Mouse (Mus musculus) heart, postnatal 10 days (tissue): Measurements from ENCODE around the gene Urb2. TPM values are rescaled to one million over a fixed set of nuclear protein-coding genes. Genes with fewer than 3 reads are reported as not detected.

Experiments
- DNase-seq, 2 experiments: peaks; one replicate each; pipeline ENCODE4 v3.0.0; 2021
- intact Hi-C: fragments of 180-260 bp; cut with DNase I; formaldehyde crosslinking; loops from one replicate; pipeline ENCODE4 v1.15.1; 2025
- total RNA-seq, 2 experiments: library from RNA; stranded (reverse); gene quantifications; 2 replicates each; pipeline ENCODE4 v1.2.3; 2021

Gene Urb2
- 1 to 10 TPM; 7.0 to 8.6 TPM for total RNA-seq

- DNase-seq, result peak; percentile 95 to 97
- intact Hi-C loops, result loop anchor here (2.0 kb wide), 2 partner anchors 39 to 73 kb away; partner anchors contain the start of genes Abcb10 and Nup133
Observed at GRCm38 (mm10) chr8:124021237-124022227, at the start of gene Urb2, which contains the start of gene Taf5l. Gene Urb2, plus strand, starts transcription at chr8:124021508. Gene Taf5l, minus strand, starts transcription at chr8:124021397.

- intact Hi-C loops, result no loop called here
- DNase-seq, result no peak
Observed at GRCm38 (mm10) chr8:123973495-123973894, 47.8 kb upstream of the Urb2 start.

GRCm38 (mm10) chr8:123977499-123977898 is 43.8 kb upstream of the Urb2 start:
- no peak for DNase-seq
- intact Hi-C loops, result no loop called here

- intact Hi-C loops, result no loop called here
- DNase-seq, result peak; percentile 73 to 79
Observed at GRCm38 (mm10) chr8:123978166-123978838, 43.0 kb upstream of the Urb2 start.

- DNase-seq, result no peak
- intact Hi-C loops, result no loop called here
Observed at GRCm38 (mm10) chr8:123978926-123979325, 42.4 kb upstream of the Urb2 start.

GRCm38 (mm10) chr8:123980239-123980638 is 41.1 kb upstream of the Urb2 start:
- intact Hi-C loops, result no loop called here
- no peak for DNase-seq

GRCm38 (mm10) chr8:123981674-123982073 is 39.6 kb upstream of the Urb2 start:
- peak; percentile 43 to 50 for DNase-seq
- intact Hi-C loops, result loop anchor here (2.0 kb wide), 2 partner anchors 31 to 39 kb away; partner anchors contain the start of genes Taf5l and Urb2

- intact Hi-C loops, result loop anchor here (2.0 kb wide), 2 partner anchors 32 to 38 kb away; partner anchors contain the start of genes Taf5l and Urb2
Observed at GRCm38 (mm10) chr8:123982291-123982793, 39.0 kb upstream of the Urb2 start.

GRCm38 (mm10) chr8:123982826-123983400 is 38.4 kb upstream of the Urb2 start, which contains the start of gene Abcb10:
Gene Abcb10, minus strand, starts transcription at chr8:123983122.
- DNase-seq, result peak; percentile 93 to 94
- intact Hi-C loops, result loop anchor here (2.0 kb wide), 2 partner anchors 32 to 38 kb away; partner anchors contain the start of genes Taf5l and Urb2

More at GRCm38 (mm10) chr8:123982291-123982793, 39.0 kb upstream of the Urb2 start:
- DNase-seq, result no peak

- DNase-seq, result peak; percentile 54 to 57
- intact Hi-C loops, result no loop called here
Observed at GRCm38 (mm10) chr8:123988605-123989038, 32.7 kb upstream of the Urb2 start.

GRCm38 (mm10) chr8:123989128-123989527 is 32.2 kb upstream of the Urb2 start:
- intact Hi-C loops, result no loop called here
- peak; percentile 20 for DNase-seq

GRCm38 (mm10) chr8:123990277-123991049 is 30.8 kb upstream of the Urb2 start:
- intact Hi-C loops, result no loop called here
- DNase-seq, result no peak

- peak in 1 of 2 experiments; percentile 26 for DNase-seq
Observed at GRCm38 (mm10) chr8:123992587-123992986, 28.7 kb upstream of the Urb2 start.

GRCm38 (mm10) chr8:123993597-123993996 is 27.7 kb upstream of the Urb2 start:
- no peak for DNase-seq
- intact Hi-C loops, result no loop called here

More at GRCm38 (mm10) chr8:123992587-123992986, 28.7 kb upstream of the Urb2 start:
- intact Hi-C loops, result no loop called here

- intact Hi-C loops, result no loop called here
Observed at GRCm38 (mm10) chr8:123993997-123994396, 27.3 kb upstream of the Urb2 start.

GRCm38 (mm10) chr8:123999568-123999967 is 21.7 kb upstream of the Urb2 start:
- DNase-seq, result peak; percentile 60 to 63
- intact Hi-C loops, result no loop called here

More at GRCm38 (mm10) chr8:123993997-123994396, 27.3 kb upstream of the Urb2 start:
- DNase-seq, result no peak

- no peak for DNase-seq
- intact Hi-C loops, result no loop called here
Observed at GRCm38 (mm10) chr8:124002546-124003108, 18.7 kb upstream of the Urb2 start.

GRCm38 (mm10) chr8:124007829-124008228 is 13.5 kb upstream of the Urb2 start:
- DNase-seq, result no peak
- intact Hi-C loops, result no loop called here

- intact Hi-C loops, result no loop called here
- DNase-seq, result no peak
Observed at GRCm38 (mm10) chr8:124011580-124011979, 9.7 kb upstream of the Urb2 start.
